Mouse (Mus musculus) kidney, postnatal 0 days (tissue): ENCODE measurements around the gene Donson. TPM values are rescaled to one million over a fixed set of nuclear protein-coding genes. Genes with fewer than 3 reads are reported as not detected.

Experiments used
- ATAC-seq: fragments of 200-750 bp; cut with Nextera tagmentation; replicated peaks from 2 replicates; pipeline ENCODE4 v1.8.0; 2017; ENCODE audit warnings: low read depth, moderate number of reproducible peaks, moderate TSS enrichment, moderate library complexity; ENCODE audit not compliant: low FRiP score
- DNase-seq: peaks from one replicate; pipeline ENCODE4 v3.0.0-alpha.2; 2016; ENCODE audit warnings: low spot score
- H3K27ac ChIP-seq: fragments of 300-500 bp; sonication (generic); 2 replicates; pipeline ENCODE4 v1.5.1; 2014; ENCODE audit warnings: mild to moderate bottlenecking
- H3K27me3 ChIP-seq: fragments of 300-500 bp; sonication (generic); 2 replicates; pipeline ENCODE4 v1.6.1; 2014; ENCODE audit warnings: low read length, mixed read lengths; ENCODE audit not compliant: insufficient read depth
- H3K36me3 ChIP-seq: fragments of 300-500 bp; sonication (generic); 2 replicates; pipeline ENCODE4 v1.6.1; 2014; ENCODE audit warnings: low read length, mixed read lengths; ENCODE audit not compliant: insufficient read depth
- H3K4me1 ChIP-seq: fragments of 300-500 bp; sonication (generic); replicated peaks from 2 replicates; pipeline ENCODE4 v1.6.1; 2014; ENCODE audit warnings: antibody characterized with exemption, low read length, mixed read lengths; ENCODE audit not compliant: insufficient read depth
- H3K4me2 ChIP-seq: fragments of 300-500 bp; sonication (generic); 2 replicates; pipeline ENCODE4 v1.6.1; 2014; ENCODE audit warnings: mild to moderate bottlenecking, low read length, moderate library complexity, mixed read lengths
- H3K4me3 ChIP-seq: fragments of 300-500 bp; sonication (generic); replicated peaks from 2 replicates; pipeline ENCODE4 v1.5.1; 2014; ENCODE audit warnings: low read depth, low read length
- H3K9ac ChIP-seq: fragments of 300-500 bp; sonication (generic); 2 replicates; pipeline ENCODE4 v1.6.1; 2014; ENCODE audit warnings: low read depth, low read length
- H3K9me3 ChIP-seq: fragments of 300-500 bp; sonication (generic); replicated peaks from 2 replicates; pipeline ENCODE4 v1.6.1; 2016; ENCODE audit warnings: low read length, inconsistent platforms, mixed read lengths
- CTCF ChIP-seq: IDR thresholded peaks from 2 replicates; pipeline ENCODE4 v1.5.1; 2016; ENCODE audit warnings: antibody characterized with exemption, low read depth, mild to moderate bottlenecking, moderate library complexity
- WGBS: fragments of 180-500 bp; shearing (Covaris S2); extraction: QIAGEN DNeasy Blood & Tissue Kit; methylation state at CpG from one replicate; pipeline ENCODE4 v1.1.7; 2014; 5-methylcytosine and 5-hydroxymethylcytosine counted together
- polyA plus RNA-seq: library from polyadenylated mRNA; unstranded; fragments of >200 nt; fragmentation: Nextera tagmentation; extraction: Ambion mirVana; gene quantifications from 2 replicates; pipeline ENCODE4 v1.2.1, GENCODE M21; 2015

The Donson gene
- polyA plus RNA-seq: 10.6 and 12.6 TPM in 2 replicates

DNA sequence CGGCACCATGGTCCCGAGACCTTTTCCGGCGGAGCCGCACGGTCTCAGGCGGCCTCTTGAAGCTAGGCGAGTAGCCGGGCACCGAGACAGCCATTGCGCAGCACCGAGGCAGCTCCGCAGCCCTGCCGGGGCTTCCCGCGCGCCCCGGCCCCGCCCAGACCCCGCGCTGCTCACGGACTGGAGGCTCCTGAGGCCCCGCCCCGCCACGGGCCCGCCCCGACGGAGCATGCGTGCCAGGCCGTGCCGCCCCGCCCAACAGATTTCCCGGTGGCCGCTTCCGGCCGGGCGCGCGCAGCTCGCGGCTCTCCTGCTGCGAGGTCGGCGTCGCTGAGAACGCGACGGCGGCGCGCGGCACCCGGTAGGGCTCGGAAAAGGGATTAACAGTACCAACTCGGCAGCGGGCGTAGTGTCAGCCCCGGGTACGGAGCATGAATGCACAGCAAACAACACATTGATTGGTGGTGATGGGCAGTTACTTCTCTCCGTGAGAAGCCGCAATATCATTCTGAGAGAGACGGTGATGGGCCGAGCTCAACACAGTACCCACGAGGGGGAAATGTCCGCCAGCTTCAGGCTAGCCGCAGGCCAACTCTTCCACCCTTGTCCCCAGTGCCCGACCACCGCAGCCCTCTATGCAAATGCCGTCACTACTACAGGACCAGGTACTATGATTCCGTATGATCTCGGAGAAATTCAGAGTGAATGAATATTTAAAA is at the start of gene Donson:
TSS of gene Donson (minus strand) at position 152 of the 716 bp plus-strand sequence.
- peaks cover 10% of the 10 kb centered on the region; the same call in 1 of the 2 replicates for H3K36me3 ChIP-seq
- under 1% methylated on average over 58 of the region's 71 CpGs for WGBS
- ATAC-seq: peak; percentile 98
- TF ChIP-seq CTCF: no peak
- peak within 1 kb of the TSS; percentile 90 for H3K4me3 ChIP-seq
- H3K4me2 ChIP-seq: peak within 1 kb of the TSS; percentile 98
- DNase-seq: peak; percentile 95
- H3K4me1 ChIP-seq: no peaks in the 10 kb centered on the region
- H3K27me3 ChIP-seq: no peaks in the 10 kb centered on the region
- no peaks in the 10 kb centered on the region for H3K9me3 ChIP-seq
- peak within 1 kb of the TSS; percentile 80 for H3K9ac ChIP-seq
- H3K27ac ChIP-seq: peak within 1 kb of the TSS; percentile 69; the same call in 1 of the 2 replicates

GRCm38 (mm10) chr16:91736046-91736816 is 47.7 kb upstream of the Donson start:
- no peak for TF ChIP-seq CTCF
- DNase-seq (no peak), ATAC-seq (no peak)
- Histone ChIP-seq H3K9ac (no peak overlapping the region), H3K27ac (no peak overlapping the region), H3K4me2 (no peak overlapping the region), H3K36me3 (no peaks in the 10 kb centered on the region; the same call in 1 of the 2 replicates), H3K4me1 (peaks cover 19% of the 10 kb centered on the region), H3K9me3 (no peaks in the 10 kb centered on the region), H3K27me3 (no peaks in the 10 kb centered on the region), H3K4me3 (no peak overlapping the region)
- 80% methylated on average over 7 of the region's 7 CpGs for WGBS

- H3K9ac ChIP-seq: no peak overlapping the region
- no peak for TF ChIP-seq CTCF
- H3K4me2 ChIP-seq: no peak overlapping the region
- WGBS: 70% methylated on average over 5 of the region's 5 CpGs
- no peak for DNase-seq
- H3K4me3 ChIP-seq: no peak overlapping the region
- H3K36me3 ChIP-seq: no peaks in the 10 kb centered on the region
- H3K27me3 ChIP-seq: no peaks in the 10 kb centered on the region
- peak overlapping the region; percentile 40; the same call in 1 of the 2 replicates for H3K27ac ChIP-seq
- no peaks in the 10 kb centered on the region for H3K9me3 ChIP-seq
- no peak for ATAC-seq
- peaks cover 9% of the 10 kb centered on the region for H3K4me1 ChIP-seq
Measured at GRCm38 (mm10) chr16:91734771-91735170, 46.2 kb upstream of the Donson start.

GRCm38 (mm10) chr16:91732816-91733215 is 44.2 kb upstream of the Donson start:
- no peak overlapping the region for H3K9ac ChIP-seq
- 65% methylated on average over 2 of the region's 2 CpGs for WGBS
- H3K9me3 ChIP-seq: no peaks in the 10 kb centered on the region
- H3K27me3 ChIP-seq: no peaks in the 10 kb centered on the region
- H3K36me3 ChIP-seq: no peaks in the 10 kb centered on the region
- TF ChIP-seq CTCF: no peak
- H3K27ac ChIP-seq: no peak overlapping the region
- no peak overlapping the region for H3K4me3 ChIP-seq
- no peak overlapping the region for H3K4me2 ChIP-seq
- H3K4me1 ChIP-seq: peaks cover 11% of the 10 kb centered on the region
- no peak for DNase-seq
- no peak for ATAC-seq

DNA sequence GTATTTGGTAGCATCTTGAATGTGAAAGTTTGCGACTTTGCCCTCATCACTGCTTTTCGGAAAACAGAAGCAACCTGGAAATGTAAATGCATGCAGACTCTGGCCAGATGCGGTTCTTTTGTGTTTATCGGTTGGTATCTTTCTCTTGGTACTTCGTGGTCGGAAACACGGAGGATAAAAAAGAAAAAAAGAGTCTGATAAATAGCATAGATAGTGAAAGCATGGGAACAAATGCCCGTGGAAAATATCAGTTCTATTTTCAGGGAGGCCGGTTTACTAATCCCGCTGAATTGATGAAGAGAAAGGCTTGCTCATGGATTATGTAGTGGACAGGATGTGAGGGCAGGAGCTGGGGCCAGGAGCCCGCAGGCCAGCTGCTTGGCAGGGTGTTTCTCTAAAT is 41.9 kb upstream of the Donson start:
- Histone ChIP-seq H3K4me2 (peak overlapping the region; percentile 90), H3K36me3 (no peaks in the 10 kb centered on the region), H3K4me3 (peak overlapping the region; percentile 91), H3K27ac (0 out of 2 replicates have a peak overlapping the region, but pooled peaks have one; percentile 88), H3K9me3 (no peaks in the 10 kb centered on the region), H3K9ac (peak overlapping the region; percentile 89), H3K4me1 (peaks cover 14% of the 10 kb centered on the region), H3K27me3 (no peaks in the 10 kb centered on the region)
- WGBS: 2% methylated on average over 11 of the region's 11 CpGs
- ATAC-seq (no peak), DNase-seq (no peak)
- TF ChIP-seq CTCF: no peak

DNA sequence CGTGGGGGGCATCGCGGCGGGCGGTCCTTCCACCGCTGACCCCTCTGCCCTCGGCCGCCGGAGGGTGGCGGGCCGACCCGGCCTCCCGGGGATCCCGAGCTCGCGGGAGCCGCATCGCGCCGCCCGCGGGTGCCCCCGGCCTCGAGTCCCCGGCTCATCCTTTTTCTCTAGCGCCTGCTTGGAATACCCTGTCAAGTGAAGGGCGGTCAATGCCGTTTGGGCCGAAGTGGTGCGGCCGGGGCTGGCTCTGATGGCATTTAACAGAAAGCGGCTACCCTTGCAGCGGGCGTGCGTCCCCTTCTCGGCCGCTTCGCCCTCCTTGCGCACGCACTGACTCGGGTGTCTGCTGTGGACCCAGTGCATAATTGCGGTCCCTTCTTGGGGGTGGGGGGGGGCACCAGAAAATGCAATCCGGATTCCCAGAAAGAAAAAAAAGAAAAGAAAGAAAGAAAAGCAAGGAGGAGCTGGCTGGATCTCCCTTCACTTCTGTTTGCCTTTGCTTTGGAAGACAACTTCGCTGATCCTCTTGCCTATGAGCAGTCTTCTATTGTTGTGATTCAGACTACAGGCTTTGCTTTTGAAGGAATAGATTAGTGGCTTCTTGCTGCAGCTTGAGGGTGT is 41.4 kb upstream of the Donson start:
- H3K27ac ChIP-seq: peak overlapping the region; percentile 88
- peak overlapping the region; percentile 89 for H3K9ac ChIP-seq
- no peaks in the 10 kb centered on the region for H3K9me3 ChIP-seq
- peak overlapping the region; percentile 90 for H3K4me2 ChIP-seq
- ATAC-seq (no peak), DNase-seq (peak; percentile 58)
- no peak for TF ChIP-seq CTCF
- no peaks in the 10 kb centered on the region for H3K36me3 ChIP-seq
- peaks cover 9% of the 10 kb centered on the region for H3K4me1 ChIP-seq
- peak overlapping the region; percentile 91 for H3K4me3 ChIP-seq
- no peaks in the 10 kb centered on the region for H3K27me3 ChIP-seq
- under 1% methylated on average over 32 of the region's 44 CpGs for WGBS
